In genomic region chr6:14899936-14900578, GRCm38 (mm10) we compare ENCODE assay signal across 8 mouse cellular contexts. TPM values are rescaled to one million over a fixed set of nuclear protein-coding genes. Genes with fewer than 3 reads are reported as not detected.
DNase-seq lines count a peak whose midpoint lies in the region; ATAC-seq and TF ChIP-seq lines count a peak whose summit lies in the region.

No protein-coding gene starts in this region.

- H3K36me3 ChIP-seq in forebrain, embryonic 13.5 days (ENCODE audit: poor library complexity, severe bottlenecking) = no peaks in the 10 kb centered on the region

- peak; percentile 34 for ATAC-seq in forebrain, embryonic 13.5 days

- 2% methylated on average over 29 of the region's 29 CpGs for WGBS in forebrain, embryonic 13.5 days

- H3K9ac ChIP-seq in forebrain, embryonic 13.5 days = peak overlapping the region; percentile 79

- no peak for TF ChIP-seq CTCF in gastrocnemius, adult 2 months (IDR thresholded peaks at IDR 0.05)

- no peaks in the 10 kb centered on the region for H3K27me3 ChIP-seq in forebrain, embryonic 13.5 days

- intact Hi-C loops in gastrocnemius, adult 2 months (cut with DNase I) = loop anchor here (5.0 to 10.0 kb wide), 2 partner anchors 285 to 512 kb away; no protein-coding TSS in a partner anchor
- intact Hi-C loops in gastrocnemius, postnatal 36 days (cut with DNase I) = loop anchor here (10.0 kb wide), 1 partner anchor 515 kb away; no protein-coding TSS in a partner anchor

- H3K4me1 ChIP-seq in forebrain, embryonic 13.5 days = peaks cover 40% of the 10 kb centered on the region

- H3K4me2 ChIP-seq in forebrain, embryonic 13.5 days = peak overlapping the region; percentile 93

- peak overlapping the region; percentile 79 for H3K4me3 ChIP-seq in gastrocnemius, adult 2 months
- peak overlapping the region; percentile 76 for H3K4me3 ChIP-seq in forebrain, embryonic 13.5 days

- H3K27ac ChIP-seq in gastrocnemius, adult 2 months = peak overlapping the region; percentile 68; the same call in 1 of the 2 replicates
- peak overlapping the region; percentile 90 for H3K27ac ChIP-seq in forebrain, embryonic 13.5 days

- peak; percentile 23 for DNase-seq in gastrocnemius, adult 2 months
- no peak for DNase-seq in gastrocnemius, postnatal 36 days
- peak; percentile 40 for DNase-seq in R1 (ENCODE audit: low read depth, low spot score)
- DNase-seq in induced T-regulatory cell, adult 2 months (ENCODE audit: low read depth) = peak; percentile 10
- DNase-seq in lung, postnatal 36 days = peak; percentile 6
- peak; percentile 7 for DNase-seq in yolk sac, embryonic 10.5 days (ENCODE audit: low spot score)
- no peak for DNase-seq in spleen, postnatal 36 days (ENCODE audit: low spot score in 2 of 2)

- no peaks in the 10 kb centered on the region for H3K9me3 ChIP-seq in forebrain, embryonic 13.5 days (replicated peaks)

RNA-seq across cellular contexts. Expression of gene Foxp2, which starts 1.1 kb away (rescaled TPM):
- total RNA-seq in gastrocnemius, adult 2 months (2021) = 1 to 10 TPM; 1.4 to 2.8 TPM
- 1 to 10 TPM; 1.6 to 2.0 TPM for total RNA-seq in gastrocnemius, postnatal 36 days (2021)
- 28.3 and 30.2 TPM in 2 replicates for polyA plus RNA-seq in forebrain, embryonic 13.5 days (2015; fragmentation: Nextera tagmentation; extraction: Ambion mirVana)

Comparison
In these comparisons a context has a peak if more than half of its experiments do, and no peak if none do; other contexts are left out.
1. DNase-seq: peak in gastrocnemius, adult 2 months (single experiment), R1 (single experiment), induced T-regulatory cell, adult 2 months (single experiment), lung, postnatal 36 days (single experiment) and yolk sac, embryonic 10.5 days (single experiment); none in gastrocnemius, postnatal 36 days (0 of 2) and spleen, postnatal 36 days (0 of 2).